Mouse (Mus musculus) heart, adult 8-10 months (tissue): ENCODE data around the gene Olfr1000. TPM values are rescaled to one million over a fixed set of nuclear protein-coding genes. Genes with fewer than 3 reads are reported as not detected.
"Not testable (repeated sequence)": the region's sequence is repeated elsewhere in the genome, so short reads cannot be mapped to it uniquely, and the experiment has no call there.

Source experiments
- DNase-seq: peaks from one replicate; pipeline ENCODE4 v3.0.0; 2022; ENCODE audit warnings: low spot score
- total RNA-seq, 4 experiments: library from RNA; stranded (reverse); gene quantifications; 2 replicates each; pipeline ENCODE4 v1.2.4; 2022

The Olfr1000 gene
- total RNA-seq: not detected

GRCm38 (mm10) chr2:85611803-85612202 lies at the start of gene Olfr1000:
Gene Olfr1000, minus strand, starts transcription at chr2:85611903.
- no peak for DNase-seq

- DNase-seq: no peak
Measured at GRCm38 (mm10) chr2:85650604-85651003, 38.9 kb upstream of the Olfr1000 start, which contains the start of gene Olfr1002. Gene Olfr1002, minus strand, starts transcription at chr2:85650704.

GRCm38 (mm10) chr2:85588648-85589047 lies 23.1 kb downstream of the Olfr1000 start, which contains the start of gene Olfr998:
Gene Olfr998, plus strand, starts transcription at chr2:85588948.
- DNase-seq: not testable (repeated sequence)

GRCm38 (mm10) chr2:85578915-85579314 lies 32.8 kb downstream of the Olfr1000 start, which contains the start of gene Olfr996:
Gene Olfr996, plus strand, starts transcription at chr2:85579215.
- no peak for DNase-seq

GRCm38 (mm10) chr2:85561187-85561586 lies 50.5 kb downstream of the Olfr1000 start:
- peak; percentile 40 for DNase-seq

- no peak for DNase-seq
Measured at GRCm38 (mm10) chr2:85560226-85560625, 51.5 kb downstream of the Olfr1000 start.

Other genes starting within 250 kb of the Olfr1000 start
- gene Olfr988, start 248.7 kb downstream of the Olfr1000 start, total RNA-seq: not detected
- gene Olfr992, start 202.4 kb downstream of the Olfr1000 start, total RNA-seq: not detected
- not detected for gene Olfr993, start 197.0 kb downstream of the Olfr1000 start, total RNA-seq
- not detected for gene Olfr994, start 175.5 kb downstream of the Olfr1000 start, total RNA-seq
- not detected for gene Olfr995, start 168.3 kb downstream of the Olfr1000 start, total RNA-seq
- gene 4833423E24Rik, start 92.9 kb downstream of the Olfr1000 start, total RNA-seq: not detected
- gene Olfr996, start 32.7 kb downstream of the Olfr1000 start, total RNA-seq: not detected
- not detected for gene Olfr998, start 23.0 kb downstream of the Olfr1000 start, total RNA-seq
- gene Olfr1002, start 38.8 kb upstream of the Olfr1000 start, total RNA-seq: not detected
- gene Olfr154, start 52.6 kb upstream of the Olfr1000 start, total RNA-seq: not detected
- gene Olfr1006, start 66.9 kb upstream of the Olfr1000 start, total RNA-seq: not detected
- not detected for gene Olfr1008, start 77.5 kb upstream of the Olfr1000 start, total RNA-seq
- not detected for gene Olfr1009, start 103.5 kb upstream of the Olfr1000 start, total RNA-seq
- gene Olfr1012, start 150.9 kb upstream of the Olfr1000 start, total RNA-seq: not detected
- not detected for gene Olfr1013, start 155.2 kb upstream of the Olfr1000 start, total RNA-seq
- not detected for gene Olfr1014, start 160.8 kb upstream of the Olfr1000 start, total RNA-seq
- not detected for gene Olfr1015, start 170.1 kb upstream of the Olfr1000 start, total RNA-seq
- gene Olfr1016, start 190.6 kb upstream of the Olfr1000 start, total RNA-seq: not detected
- not detected for gene Olfr1018, start 206.6 kb upstream of the Olfr1000 start, total RNA-seq
- gene Olfr1019, start 233.6 kb upstream of the Olfr1000 start, total RNA-seq: not detected
- not detected for gene Olfr1020, start 235.1 kb upstream of the Olfr1000 start, total RNA-seq